ENCODE assay signal across 8 mouse cellular contexts in genomic region chr7:4478021-4478795, GRCm38 (mm10). TPM values are rescaled to one million over a fixed set of nuclear protein-coding genes. Genes with fewer than 3 reads are reported as not detected.
DNase-seq lines count a peak whose midpoint lies in the region; ATAC-seq lines count a peak whose summit lies in the region.

No protein-coding gene starts in this region.

- under 1% methylated on average over 39 of the region's 39 CpGs for WGBS in intestine, embryonic 15.5 days
- under 1% methylated on average over 39 of the region's 39 CpGs for WGBS in limb, embryonic 11.5 days
- WGBS in midbrain, embryonic 11.5 days, result under 1% methylated on average over 39 of the region's 39 CpGs
- 1% methylated on average over 39 of the region's 39 CpGs for WGBS in stomach, embryonic 15.5 days

- H3K27ac ChIP-seq in intestine, embryonic 15.5 days, result peak overlapping the region; percentile 95
- peak overlapping the region; percentile 90 for H3K27ac ChIP-seq in limb, embryonic 11.5 days (replicated peaks; ENCODE audit: low read depth, low read length)
- peak overlapping the region; percentile 80 for H3K27ac ChIP-seq in midbrain, embryonic 11.5 days (ENCODE audit: low read depth, low read length)
- H3K27ac ChIP-seq in stomach, embryonic 15.5 days, result peak overlapping the region; percentile 95

- H3K9ac ChIP-seq in intestine, embryonic 15.5 days, result peak overlapping the region; percentile 53
- H3K9ac ChIP-seq in limb, embryonic 11.5 days (ENCODE audit: low read length), result peak overlapping the region; percentile 72
- peak overlapping the region; percentile 65 for H3K9ac ChIP-seq in midbrain, embryonic 11.5 days (ENCODE audit: low read length)
- peak overlapping the region; percentile 29 for H3K9ac ChIP-seq in stomach, embryonic 15.5 days

- intact Hi-C loops in gastrocnemius, postnatal 36 days (cut with DNase I), result no loop called here

- no peaks in the 10 kb centered on the region for H3K9me3 ChIP-seq in intestine, embryonic 15.5 days
- H3K9me3 ChIP-seq in limb, embryonic 11.5 days (ENCODE audit: control insufficient read depth, low read length), result no peaks in the 10 kb centered on the region
- H3K9me3 ChIP-seq in midbrain, embryonic 11.5 days (ENCODE audit: control insufficient read depth, low read length), result no peaks in the 10 kb centered on the region
- H3K9me3 ChIP-seq in stomach, embryonic 15.5 days, result no peaks in the 10 kb centered on the region

- peaks cover 23% of the 10 kb centered on the region for H3K4me1 ChIP-seq in intestine, embryonic 15.5 days (replicated peaks)
- peaks cover 6% of the 10 kb centered on the region; the same call in 1 of the 2 replicates for H3K4me1 ChIP-seq in limb, embryonic 11.5 days (ENCODE audit: control insufficient read depth, insufficient read depth, low read length)
- peaks cover 12% of the 10 kb centered on the region for H3K4me1 ChIP-seq in midbrain, embryonic 11.5 days (ENCODE audit: control insufficient read depth, insufficient read depth, low read length)
- peaks cover 17% of the 10 kb centered on the region; the same call in 1 of the 2 replicates for H3K4me1 ChIP-seq in stomach, embryonic 15.5 days

- H3K4me3 ChIP-seq in intestine, embryonic 15.5 days (replicated peaks), result peak overlapping the region; percentile 47
- peak overlapping the region; percentile 47 for H3K4me3 ChIP-seq in limb, embryonic 11.5 days (ENCODE audit: low read depth, low read length)
- H3K4me3 ChIP-seq in midbrain, embryonic 11.5 days (ENCODE audit: low read depth, low read length), result peak overlapping the region; percentile 48
- H3K4me3 ChIP-seq in stomach, embryonic 15.5 days (replicated peaks), result peak overlapping the region; percentile 51

- peak; percentile 87 for DNase-seq in adrenal gland, postnatal 14 days
- peak; percentile 96 for DNase-seq in embryo, embryonic 10.5 days (ENCODE audit: low spot score)
- peak; percentile 65 to 70 for DNase-seq in gastrocnemius, postnatal 36 days
- peak; percentile 88 for DNase-seq in limb, embryonic 11.5 days (ENCODE audit: low spot score)
- DNase-seq in midbrain, embryonic 11.5 days (ENCODE audit: low spot score, missing footprints), result peak; percentile 97
- DNase-seq in spleen, adult 12 weeks (ENCODE audit: low spot score), result no peak

- peaks cover 11% of the 10 kb centered on the region for H3K27me3 ChIP-seq in intestine, embryonic 15.5 days (replicated peaks)
- H3K27me3 ChIP-seq in limb, embryonic 11.5 days (ENCODE audit: control insufficient read depth, insufficient read depth, low read length), result peaks cover 7% of the 10 kb centered on the region
- H3K27me3 ChIP-seq in midbrain, embryonic 11.5 days (ENCODE audit: control insufficient read depth, insufficient read depth, low read length), result peaks cover 10% of the 10 kb centered on the region
- 0 out of 2 replicates have a peak, but pooled peaks cover 3% of the 10 kb centered on the region for H3K27me3 ChIP-seq in stomach, embryonic 15.5 days (replicated peaks)

- peaks cover 11% of the 10 kb centered on the region for H3K36me3 ChIP-seq in intestine, embryonic 15.5 days
- peaks cover 8% of the 10 kb centered on the region for H3K36me3 ChIP-seq in limb, embryonic 11.5 days (ENCODE audit: control insufficient read depth, insufficient read depth, low read length)
- H3K36me3 ChIP-seq in midbrain, embryonic 11.5 days (ENCODE audit: control insufficient read depth, insufficient read depth, low read length), result peaks cover 12% of the 10 kb centered on the region
- H3K36me3 ChIP-seq in stomach, embryonic 15.5 days, result peaks cover 20% of the 10 kb centered on the region

- peak overlapping the region; percentile 87 for H3K4me2 ChIP-seq in intestine, embryonic 15.5 days (replicated peaks)
- H3K4me2 ChIP-seq in limb, embryonic 11.5 days (ENCODE audit: low read depth, severe bottlenecking), result peak overlapping the region; percentile 74
- peak overlapping the region; percentile 86 for H3K4me2 ChIP-seq in midbrain, embryonic 11.5 days
- peak overlapping the region; percentile 84 for H3K4me2 ChIP-seq in stomach, embryonic 15.5 days

- peak; percentile 96 for ATAC-seq in intestine, embryonic 15.5 days
- peak; percentile 95 for ATAC-seq in limb, embryonic 11.5 days (ENCODE audit: insufficient number of reproducible peaks, low FRiP score, low TSS enrichment, low read depth)
- ATAC-seq in midbrain, embryonic 11.5 days (ENCODE audit: low FRiP score), result peak; percentile 99
- peak; percentile 94 for ATAC-seq in stomach, embryonic 15.5 days (ENCODE audit: insufficient read depth, low FRiP score, low read depth)

RNA-seq across cellular contexts. Expression of gene Eps8l1, which starts 17.7 kb away (rescaled TPM):
- 5.9 TPM in 2 replicates for total RNA-seq in adrenal gland, postnatal 14 days (2021)
- total RNA-seq in gastrocnemius, postnatal 36 days (2021), result 1 to 10 TPM in 1 of 2 experiments, under 1 TPM in 1; 0.59 to 1.5 TPM
- 3.4 and 3.9 TPM in 2 replicates for polyA plus RNA-seq in intestine, embryonic 15.5 days (2015; fragmentation: Nextera tagmentation; extraction: Ambion mirVana)
- 3.4 and 6.7 TPM in 2 replicates for polyA plus RNA-seq in limb, embryonic 11.5 days (2014; fragmentation: Nextera tagmentation; extraction: Ambion mirVana)
- 3.1 and 3.8 TPM in 2 replicates for polyA plus RNA-seq in midbrain, embryonic 11.5 days (2014; fragmentation: Nextera tagmentation; extraction: Ambion mirVana)
- 10.0 and 11.1 TPM in 2 replicates for polyA plus RNA-seq in stomach, embryonic 15.5 days (2015; fragmentation: Nextera tagmentation; extraction: Ambion mirVana)

RNA-seq across cellular contexts. Expression of gene Ppp1r12c, which starts 23.3 kb away (rescaled TPM):
- total RNA-seq in adrenal gland, postnatal 14 days (2021), result 83.4 and 90.8 TPM in 2 replicates
- 10 to 100 TPM; 18.3 to 19.4 TPM for total RNA-seq in gastrocnemius, postnatal 36 days (2021)
- polyA plus RNA-seq in intestine, embryonic 15.5 days (2015; fragmentation: Nextera tagmentation; extraction: Ambion mirVana), result 42.4 and 45.8 TPM in 2 replicates
- polyA plus RNA-seq in limb, embryonic 11.5 days (2014; fragmentation: Nextera tagmentation; extraction: Ambion mirVana), result 40.9 and 46.0 TPM in 2 replicates
- 28.4 and 32.7 TPM in 2 replicates for polyA plus RNA-seq in midbrain, embryonic 11.5 days (2014; fragmentation: Nextera tagmentation; extraction: Ambion mirVana)
- 51.7 and 53.6 TPM in 2 replicates for polyA plus RNA-seq in stomach, embryonic 15.5 days (2015; fragmentation: Nextera tagmentation; extraction: Ambion mirVana)

RNA-seq across cellular contexts. Expression of gene Rdh13, which starts 32.8 kb away (rescaled TPM):
- 26.1 and 31.7 TPM in 2 replicates for total RNA-seq in adrenal gland, postnatal 14 days (2021)
- 10 to 100 TPM; 13.4 to 15.4 TPM for total RNA-seq in gastrocnemius, postnatal 36 days (2021)
- polyA plus RNA-seq in intestine, embryonic 15.5 days (2015; fragmentation: Nextera tagmentation; extraction: Ambion mirVana), result 28.7 and 28.9 TPM in 2 replicates
- 29.8 and 30.0 TPM in 2 replicates for polyA plus RNA-seq in limb, embryonic 11.5 days (2014; fragmentation: Nextera tagmentation; extraction: Ambion mirVana)
- polyA plus RNA-seq in midbrain, embryonic 11.5 days (2014; fragmentation: Nextera tagmentation; extraction: Ambion mirVana), result 30.6 and 30.9 TPM in 2 replicates
- polyA plus RNA-seq in stomach, embryonic 15.5 days (2015; fragmentation: Nextera tagmentation; extraction: Ambion mirVana), result 27.2 and 27.7 TPM in 2 replicates

RNA-seq across cellular contexts. Expression of gene Tnnt1, which starts 38.0 kb away (rescaled TPM):
- 1.1 and 2.0 TPM in 2 replicates for total RNA-seq in adrenal gland, postnatal 14 days (2021)
- total RNA-seq in gastrocnemius, postnatal 36 days (2021), result 100 to 1,000 TPM; 181 to 818 TPM
- 21.3 and 27.1 TPM in 2 replicates for polyA plus RNA-seq in intestine, embryonic 15.5 days (2015; fragmentation: Nextera tagmentation; extraction: Ambion mirVana)
- polyA plus RNA-seq in limb, embryonic 11.5 days (2014; fragmentation: Nextera tagmentation; extraction: Ambion mirVana), result 59.4 and 64.7 TPM in 2 replicates
- 6.6 and 8.1 TPM in 2 replicates for polyA plus RNA-seq in midbrain, embryonic 11.5 days (2014; fragmentation: Nextera tagmentation; extraction: Ambion mirVana)
- 25.5 and 33.1 TPM in 2 replicates for polyA plus RNA-seq in stomach, embryonic 15.5 days (2015; fragmentation: Nextera tagmentation; extraction: Ambion mirVana)

RNA-seq across cellular contexts. Expression of gene Tnni3, which starts 45.8 kb away (rescaled TPM):
- total RNA-seq in adrenal gland, postnatal 14 days (2021), result 0.85 and 3.0 TPM in 2 replicates
- under 1 TPM; 0.44 to 0.64 TPM for total RNA-seq in gastrocnemius, postnatal 36 days (2021)
- 2.2 and 3.0 TPM in 2 replicates for polyA plus RNA-seq in intestine, embryonic 15.5 days (2015; fragmentation: Nextera tagmentation; extraction: Ambion mirVana)
- polyA plus RNA-seq in limb, embryonic 11.5 days (2014; fragmentation: Nextera tagmentation; extraction: Ambion mirVana), result 3.2 and 5.3 TPM in 2 replicates
- polyA plus RNA-seq in midbrain, embryonic 11.5 days (2014; fragmentation: Nextera tagmentation; extraction: Ambion mirVana), result 0.97 and 1.7 TPM in 2 replicates
- polyA plus RNA-seq in stomach, embryonic 15.5 days (2015; fragmentation: Nextera tagmentation; extraction: Ambion mirVana), result 5.4 and 6.4 TPM in 2 replicates
